Mouse (Mus musculus) embryonic facial prominence, embryonic 14.5 days (tissue): ENCODE results near the gene Grb7. TPM values are rescaled to one million over a fixed set of nuclear protein-coding genes. Genes with fewer than 3 reads are reported as not detected.
A peak's percentile ranks its signal among the peaks of the same experiment; 100 is the strongest.

Experiments used
- ATAC-seq: fragments of 200-750 bp; cut with Nextera tagmentation; 2 replicates; pipeline ENCODE4 v1.8.0; 2017; ENCODE audit warnings: low read depth, moderate number of reproducible peaks, moderate TSS enrichment
- DNase-seq: peaks from one replicate; pipeline ENCODE4 v3.0.0-alpha.2; 2015; ENCODE audit warnings: low spot score
- H3K27ac ChIP-seq: fragments of 300-500 bp; sonication (generic); replicated peaks from 2 replicates; pipeline ENCODE4 v1.5.1; 2014; ENCODE audit warnings: low read depth, mild to moderate bottlenecking, low read length, moderate library complexity
- H3K27me3 ChIP-seq: fragments of 300-500 bp; sonication (generic); replicated peaks from 2 replicates; pipeline ENCODE4 v1.6.1; 2014; ENCODE audit warnings: low read length; ENCODE audit not compliant: control insufficient read depth, insufficient read depth
- H3K36me3 ChIP-seq: fragments of 300-500 bp; sonication (generic); 2 replicates; pipeline ENCODE4 v1.6.1; 2014; ENCODE audit warnings: low read length, mixed read lengths; ENCODE audit not compliant: control insufficient read depth, insufficient read depth
- H3K4me1 ChIP-seq: fragments of 300-500 bp; sonication (generic); 2 replicates; pipeline ENCODE4 v1.6.1; 2014; ENCODE audit warnings: antibody characterized with exemption, low read length; ENCODE audit not compliant: control insufficient read depth, insufficient read depth
- H3K4me2 ChIP-seq: fragments of 300-500 bp; sonication (generic); 2 replicates; pipeline ENCODE4 v1.6.1; 2014; ENCODE audit warnings: low read depth, mild to moderate bottlenecking, low read length, moderate library complexity, mixed read lengths
- H3K4me3 ChIP-seq: fragments of 300-500 bp; sonication (generic); 2 replicates; pipeline ENCODE4 v1.5.1; 2014; ENCODE audit warnings: low read depth, mild to moderate bottlenecking, low read length
- H3K9ac ChIP-seq: fragments of 300-500 bp; sonication (generic); 2 replicates; pipeline ENCODE4 v1.6.1; 2014; ENCODE audit warnings: low read depth, mild to moderate bottlenecking, low read length, moderate library complexity, mixed read lengths
- H3K9me3 ChIP-seq: fragments of 300-500 bp; sonication (generic); 2 replicates; pipeline ENCODE4 v1.6.1; 2016; ENCODE audit warnings: low read length; ENCODE audit not compliant: control insufficient read depth
- WGBS: fragments of 180-500 bp; shearing (Covaris S2); extraction: QIAGEN DNeasy Blood & Tissue Kit; methylation state at CpG from one replicate; pipeline ENCODE4 v1.1.7; 2014; 5-methylcytosine and 5-hydroxymethylcytosine counted together
- polyA plus RNA-seq: library from polyadenylated mRNA; unstranded; fragments of >200 nt; fragmentation: Nextera tagmentation; extraction: Ambion mirVana; gene quantifications from 2 replicates; pipeline ENCODE4 v1.2.1, GENCODE M21; 2014

Grb7 gene
- polyA plus RNA-seq, 1 experiment from 2014 or later: 8.3 TPM

GRCm38 (mm10) chr11:98479940-98480497 lies 33.8 kb downstream of the Grb7 start:
- no peak overlapping the region for H3K4me3 ChIP-seq
- H3K27me3 ChIP-seq: no peaks in the 10 kb centered on the region
- DNase-seq (no peak), ATAC-seq (no peak)
- no peaks in the 10 kb centered on the region for H3K36me3 ChIP-seq
- H3K9me3 ChIP-seq: no peaks in the 10 kb centered on the region
- H3K4me2 ChIP-seq: no peak overlapping the region
- H3K4me1 ChIP-seq: no peaks in the 10 kb centered on the region
- no peak overlapping the region for H3K9ac ChIP-seq
- no peak overlapping the region for H3K27ac ChIP-seq
- 77% methylated on average over 12 of the region's 12 CpGs for WGBS

GRCm38 (mm10) chr11:98481231-98481630 lies 35.0 kb downstream of the Grb7 start:
- Histone ChIP-seq H3K9ac (no peak overlapping the region), H3K36me3 (no peaks in the 10 kb centered on the region), H3K4me1 (no peaks in the 10 kb centered on the region), H3K4me3 (no peak overlapping the region), H3K9me3 (no peaks in the 10 kb centered on the region), H3K27me3 (no peaks in the 10 kb centered on the region), H3K27ac (no peak overlapping the region), H3K4me2 (no peak overlapping the region)
- ATAC-seq (no peak), DNase-seq (no peak)
- WGBS: 41% methylated on average over 6 of the region's 6 CpGs

- DNase-seq (no peak), ATAC-seq (no peak)
- H3K4me2 ChIP-seq: no peak overlapping the region
- H3K27ac ChIP-seq: no peak overlapping the region
- no peaks in the 10 kb centered on the region for H3K36me3 ChIP-seq
- no peaks in the 10 kb centered on the region for H3K4me1 ChIP-seq
- no peaks in the 10 kb centered on the region for H3K27me3 ChIP-seq
- WGBS: 81% methylated on average over 10 of the region's 10 CpGs
- no peak overlapping the region for H3K4me3 ChIP-seq
- H3K9ac ChIP-seq: no peak overlapping the region
- no peaks in the 10 kb centered on the region for H3K9me3 ChIP-seq
These were observed 35.9 kb downstream of the Grb7 start for GRCm38 (mm10) chr11:98482067-98482466.

- 81% methylated on average over 2 of the region's 2 CpGs for WGBS
- no peak overlapping the region for H3K4me3 ChIP-seq
These were observed 39.6 kb downstream of the Grb7 start for GRCm38 (mm10) chr11:98485749-98486148.

GRCm38 (mm10) chr11:98487526-98488040 lies 41.4 kb downstream of the Grb7 start:
- H3K9me3 ChIP-seq: no peaks in the 10 kb centered on the region
- no peak overlapping the region for H3K27ac ChIP-seq
- DNase-seq (no peak), ATAC-seq (no peak)
- H3K9ac ChIP-seq: no peak overlapping the region
- no peak overlapping the region for H3K4me3 ChIP-seq
- WGBS: 49% methylated on average over 5 of the region's 5 CpGs
- H3K36me3 ChIP-seq: no peaks in the 10 kb centered on the region
- H3K4me1 ChIP-seq: no peaks in the 10 kb centered on the region; the same call in 1 of the 2 replicates
- no peak overlapping the region for H3K4me2 ChIP-seq
- no peaks in the 10 kb centered on the region; the same call in 1 of the 2 replicates for H3K27me3 ChIP-seq

More at GRCm38 (mm10) chr11:98485749-98486148, 39.6 kb downstream of the Grb7 start:
- ATAC-seq (no peak), DNase-seq (no peak)
- H3K9ac ChIP-seq: no peak overlapping the region
- H3K9me3 ChIP-seq: no peaks in the 10 kb centered on the region
- H3K4me1 ChIP-seq: no peaks in the 10 kb centered on the region
- no peaks in the 10 kb centered on the region for H3K36me3 ChIP-seq
- H3K27ac ChIP-seq: no peak overlapping the region
- no peaks in the 10 kb centered on the region; the same call in 1 of the 2 replicates for H3K27me3 ChIP-seq
- H3K4me2 ChIP-seq: no peak overlapping the region

- 68% methylated on average over 20 of the region's 20 CpGs for WGBS
- Histone ChIP-seq H3K9me3 (no peaks in the 10 kb centered on the region), H3K9ac (no peak overlapping the region), H3K4me3 (no peak overlapping the region), H3K4me1 (no peaks in the 10 kb centered on the region; the same call in 1 of the 2 replicates), H3K4me2 (no peak overlapping the region), H3K27ac (no peak overlapping the region), H3K27me3 (no peaks in the 10 kb centered on the region; the same call in 1 of the 2 replicates), H3K36me3 (no peaks in the 10 kb centered on the region)
- peak; percentile 50 for DNase-seq
- ATAC-seq: peak; percentile 41; the same call in 1 of the 2 replicates
These were observed 42.5 kb downstream of the Grb7 start for GRCm38 (mm10) chr11:98488540-98489234.

- no peak overlapping the region for H3K4me3 ChIP-seq
These were observed 45.4 kb downstream of the Grb7 start for GRCm38 (mm10) chr11:98491571-98491970.

GRCm38 (mm10) chr11:98492959-98493358 lies 46.8 kb downstream of the Grb7 start:
- Histone ChIP-seq H3K36me3 (no peaks in the 10 kb centered on the region), H3K9ac (no peak overlapping the region), H3K4me3 (no peak overlapping the region), H3K4me2 (no peak overlapping the region), H3K9me3 (no peaks in the 10 kb centered on the region), H3K4me1 (peaks cover 4% of the 10 kb centered on the region; the same call in 1 of the 2 replicates), H3K27ac (no peak overlapping the region), H3K27me3 (no peaks in the 10 kb centered on the region; the same call in 1 of the 2 replicates)
- DNase-seq (peak; percentile 22), ATAC-seq (no peak)
- WGBS: 10% methylated on average over 7 of the region's 7 CpGs

More at GRCm38 (mm10) chr11:98491571-98491970, 45.4 kb downstream of the Grb7 start:
- H3K9ac ChIP-seq: no peak overlapping the region
- DNase-seq (no peak), ATAC-seq (no peak)
- 82% methylated on average over 7 of the region's 7 CpGs for WGBS
- no peak overlapping the region for H3K4me2 ChIP-seq
- H3K36me3 ChIP-seq: no peaks in the 10 kb centered on the region
- H3K27me3 ChIP-seq: no peaks in the 10 kb centered on the region; the same call in 1 of the 2 replicates
- H3K27ac ChIP-seq: no peak overlapping the region
- no peaks in the 10 kb centered on the region for H3K9me3 ChIP-seq
- no peaks in the 10 kb centered on the region; the same call in 1 of the 2 replicates for H3K4me1 ChIP-seq
